In genomic region chr17:49535580-49535979, GRCm38 (mm10) we compare ENCODE assay signal across 17 mouse cellular contexts. TPM values are rescaled to one million over a fixed set of nuclear protein-coding genes. Genes with fewer than 3 reads are reported as not detected.
DNase-seq lines count a peak whose midpoint lies in the region; TF ChIP-seq lines count a peak whose summit lies in the region.
"Had no signal": no experiment of that assay in that cellular context is flagged by ENCODE, and none has a peak within 500 bp of the region (broad histone marks: within the 10 kb centered on the region; RNA-seq: fewer than 3 reads in every experiment).

No protein-coding gene starts in this region.

- DNase-seq in layer of hippocampus, adult 2 months (ENCODE audit: low spot score in 2 of 2): no peak
- no peak for DNase-seq in layer of hippocampus, postnatal 25 days (ENCODE audit: extremely low spot score in 1 of 2, low spot score in 1 of 2)
- peak; percentile 45 for DNase-seq in NIH3T3 (ENCODE audit: low read depth)
- DNase-seq in adipocyte (ENCODE audit: low spot score): peak; percentile 30
- DNase-seq in lung, postnatal 4 days: peak; percentile 43 to 54
- DNase-seq in layer of hippocampus, adult 9-11 months: no peak
- DNase-seq in heart, postnatal 36 days: no peak
- DNase-seq: cerebellum, adult 11 months; cerebellum, postnatal 25 days; gastrocnemius, adult 2 months; heart, adult 11 months; kidney, adult 18-20 months; kidney, postnatal 4 days; layer of hippocampus, postnatal 36 days; liver had no signal

- peak overlapping the region; percentile 46; the same call in 1 of the 2 replicates for H3K27ac ChIP-seq in layer of hippocampus, adult 2 months
- H3K27ac ChIP-seq: hindbrain, embryonic 12.5 days; midbrain, embryonic 12.5 days had no signal

- no peak overlapping the region for H3K4me3 ChIP-seq in layer of hippocampus, adult 2 months
- H3K4me3 ChIP-seq: gastrocnemius, adult 2 months; hindbrain, embryonic 12.5 days; midbrain, embryonic 12.5 days had no signal

- no peak for TF ChIP-seq CTCF in layer of hippocampus, adult 2 months (conservative IDR thresholded peaks at IDR 0.05)

- intact Hi-C loops in heart, postnatal 36 days (cut with DNase I): no loop called here

RNA-seq across cellular contexts. Expression of gene Daam2, which starts 28.6 kb away (rescaled TPM):
- 10 to 100 TPM; 61.2 to 66.7 TPM for total RNA-seq in layer of hippocampus, adult 2 months (2021)
- 10 to 100 TPM; 55.9 to 57.1 TPM for total RNA-seq in layer of hippocampus, postnatal 25 days (2021)
- 1 to 10 TPM; 7.6 to 7.8 TPM for total RNA-seq in heart, postnatal 36 days (2021)

Comparison
In these comparisons a context has a peak if more than half of its experiments do, and no peak if none do; other contexts are left out.
1. DNase-seq: peak in NIH3T3 (single experiment), adipocyte (single experiment) and lung, postnatal 4 days (2 of 2); none in layer of hippocampus, adult 2 months (0 of 2), layer of hippocampus, postnatal 25 days (0 of 2), layer of hippocampus, adult 9-11 months (single experiment) and heart, postnatal 36 days (0 of 2).
2. RNA of gene Daam2, which starts 28.6 kb away (total RNA-seq): 61.2 to 66.7 TPM in layer of hippocampus, adult 2 months and 55.9 to 57.1 TPM in layer of hippocampus, postnatal 25 days; 7.6 to 7.8 TPM in heart, postnatal 36 days; every median in the first group is over 4 times any median in the second.